In the genomic region with DNA sequence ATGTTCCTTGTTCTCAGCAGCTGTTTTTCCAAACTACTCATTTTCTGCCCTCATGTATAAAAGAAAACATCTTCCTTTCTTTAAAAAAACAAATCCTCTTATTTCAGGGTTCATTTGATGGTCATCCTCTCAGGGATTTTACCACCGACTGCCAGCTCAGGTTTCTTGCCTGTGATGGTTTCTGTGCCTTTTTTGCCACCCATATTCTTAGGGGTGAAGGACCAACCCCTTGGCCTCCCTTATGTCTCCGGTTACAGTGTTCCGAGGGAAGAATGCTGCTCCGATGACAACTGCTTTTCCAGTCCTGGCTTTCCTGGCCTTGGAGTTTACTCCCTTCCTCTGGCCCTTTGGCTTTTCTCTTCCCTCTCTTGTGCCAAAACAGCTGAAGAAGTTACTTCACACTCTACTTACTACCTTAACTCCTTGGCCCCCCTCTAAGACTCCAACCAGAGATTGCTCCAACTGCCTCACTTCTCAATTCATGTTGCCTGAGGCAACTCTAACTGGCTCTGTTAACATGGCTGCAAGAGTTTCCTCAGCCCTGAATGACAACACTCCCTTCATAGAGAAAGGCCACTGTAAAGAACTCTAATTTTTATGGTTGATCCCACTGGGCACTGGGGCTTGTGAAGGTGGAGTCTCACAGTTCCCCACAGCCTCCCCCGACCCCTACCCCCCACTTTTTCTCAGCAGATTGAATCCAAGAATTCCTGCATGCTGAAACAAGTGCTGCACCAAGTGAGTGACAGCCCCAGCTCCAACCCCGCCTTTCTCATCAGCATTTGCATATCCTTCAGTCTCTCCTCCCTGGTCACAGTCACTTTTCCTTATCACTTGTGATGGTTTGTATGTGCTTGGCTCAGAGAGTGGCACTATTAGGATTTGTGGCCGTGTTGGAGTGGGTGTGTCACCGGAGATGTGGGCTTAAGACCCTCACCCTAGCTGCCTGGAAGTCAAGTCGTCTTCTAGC, we compare ENCODE assay signal across 9 mouse cellular contexts. TPM values are rescaled to one million over a fixed set of nuclear protein-coding genes. Genes with fewer than 3 reads are reported as not detected.
A peak's percentile ranks its signal among the peaks of the same experiment; 100 is the strongest.
DNase-seq lines count a peak whose midpoint lies in the region; ATAC-seq and TF ChIP-seq lines count a peak whose summit lies in the region.
"Had no signal": no experiment of that assay in that cellular context is flagged by ENCODE, and none has a peak within 500 bp of the region (broad histone marks: within the 10 kb centered on the region; RNA-seq: fewer than 3 reads in every experiment).

No protein-coding gene starts in this region.

- no peak for TF ChIP-seq CTCF in kidney, postnatal 0 days (IDR thresholded peaks at IDR 0.05; ENCODE audit: low read depth)

- peaks cover 5% of the 10 kb centered on the region; the same call in 1 of the 2 replicates for H3K36me3 ChIP-seq in kidney, postnatal 0 days (ENCODE audit: insufficient read depth, low read length)
- H3K36me3 ChIP-seq in forebrain, embryonic 13.5 days (ENCODE audit: poor library complexity, severe bottlenecking): peaks cover 28% of the 10 kb centered on the region
- peaks cover 42% of the 10 kb centered on the region for H3K36me3 ChIP-seq in liver, embryonic 15.5 days (replicated peaks)

- no peaks in the 10 kb centered on the region for H3K27me3 ChIP-seq in kidney, postnatal 0 days (ENCODE audit: insufficient read depth, low read length)
- H3K27me3 ChIP-seq in forebrain, embryonic 13.5 days: no peaks in the 10 kb centered on the region
- H3K27me3 ChIP-seq in liver, embryonic 15.5 days: no peaks in the 10 kb centered on the region

- no peak for ATAC-seq in kidney, postnatal 0 days (replicated peaks; ENCODE audit: low FRiP score, low read depth)
- no peak for ATAC-seq in forebrain, embryonic 13.5 days
- ATAC-seq in liver, embryonic 15.5 days (ENCODE audit: insufficient read depth): no peak
- no peak for ATAC-seq in megakaryocyte-erythroid progenitor cell, adult 5-6 weeks (replicated peaks; ENCODE audit: low FRiP score, low TSS enrichment, poor library complexity, severe bottlenecking)

- peaks cover 11% of the 10 kb centered on the region; the same call in 1 of the 2 replicates for H3K4me1 ChIP-seq in kidney, postnatal 0 days (replicated peaks; ENCODE audit: insufficient read depth, low read length)
- H3K4me1 ChIP-seq in forebrain, embryonic 13.5 days: peaks cover 31% of the 10 kb centered on the region
- peaks cover 54% of the 10 kb centered on the region for H3K4me1 ChIP-seq in liver, embryonic 15.5 days (replicated peaks)

- H3K9ac ChIP-seq in kidney, postnatal 0 days (ENCODE audit: low read depth, low read length): peak overlapping the region; percentile 38; the same call in 1 of the 2 replicates
- H3K9ac ChIP-seq in forebrain, embryonic 13.5 days: peak overlapping the region; percentile 21
- peak overlapping the region; percentile 28; the same call in 1 of the 2 replicates for H3K9ac ChIP-seq in liver, embryonic 15.5 days

- H3K9me3 ChIP-seq in kidney, postnatal 0 days (replicated peaks; ENCODE audit: low read length): no peaks in the 10 kb centered on the region
- H3K9me3 ChIP-seq in forebrain, embryonic 13.5 days (replicated peaks): no peaks in the 10 kb centered on the region
- H3K9me3 ChIP-seq in liver, embryonic 15.5 days (replicated peaks): no peaks in the 10 kb centered on the region

- DNase-seq in kidney, postnatal 0 days (ENCODE audit: low spot score): peak; percentile 85
- DNase-seq in kidney, adult 18-20 months: no peak
- DNase-seq in adipocyte (ENCODE audit: low spot score): peak; percentile 37
- DNase-seq in left cerebral cortex, adult 9 months (ENCODE audit: low spot score in 2 of 2): no peak
- no peak for DNase-seq in testis, postnatal 10 days (ENCODE audit: low spot score)
- DNase-seq: lung, postnatal 10 days had no signal

- H3K4me3 ChIP-seq in kidney, postnatal 0 days (replicated peaks; ENCODE audit: low read depth, low read length): no peak overlapping the region
- H3K4me3 ChIP-seq in forebrain, embryonic 13.5 days: no peak overlapping the region
- H3K4me3 ChIP-seq in liver, embryonic 15.5 days (replicated peaks): no peak overlapping the region

- peak overlapping the region; percentile 17; the same call in 1 of the 2 replicates for H3K4me2 ChIP-seq in kidney, postnatal 0 days (ENCODE audit: low read length)
- H3K4me2 ChIP-seq in forebrain, embryonic 13.5 days: peak overlapping the region; percentile 8; the same call in 1 of the 2 replicates
- peak overlapping the region; percentile 59 for H3K4me2 ChIP-seq in liver, embryonic 15.5 days

- 31% methylated on average over 9 of the region's 9 CpGs for WGBS in kidney, postnatal 0 days
- WGBS in forebrain, embryonic 13.5 days: 69% methylated on average over 9 of the region's 9 CpGs
- WGBS in liver, embryonic 15.5 days (ENCODE audit: insufficient replicate concordance): 54% methylated on average over 9 of the region's 9 CpGs

- peak overlapping the region; percentile 63 for H3K27ac ChIP-seq in kidney, postnatal 0 days
- H3K27ac ChIP-seq in forebrain, embryonic 13.5 days: no peak overlapping the region; the same call in 1 of the 2 replicates
- peak overlapping the region; percentile 81 for H3K27ac ChIP-seq in liver, embryonic 15.5 days (replicated peaks)

RNA-seq across cellular contexts. Expression of gene Smim4, which starts 3.4 kb away (rescaled TPM):
- polyA plus RNA-seq in kidney, postnatal 0 days (2015; fragmentation: Nextera tagmentation; extraction: Ambion mirVana): 210 and 212 TPM in 2 replicates
- polyA plus RNA-seq in forebrain, embryonic 13.5 days (2015; fragmentation: Nextera tagmentation; extraction: Ambion mirVana): 76.6 and 82.2 TPM in 2 replicates
- polyA plus RNA-seq in liver, embryonic 15.5 days (2015; fragmentation: Nextera tagmentation; extraction: Ambion mirVana): 49.9 and 60.7 TPM in 2 replicates
- 161 and 205 TPM in 2 replicates for total RNA-seq in megakaryocyte-erythroid progenitor cell, adult 5-6 weeks (2014; fragmentation: Nextera tagmentation)
- 56.2 and 61.8 TPM in 2 replicates for total RNA-seq in megakaryocyte-erythroid progenitor cell, adult 5-6 weeks (2017)

RNA-seq across cellular contexts. Expression of gene Nt5dc2, which starts 5.5 kb away (rescaled TPM):
- polyA plus RNA-seq in kidney, postnatal 0 days (2015; fragmentation: Nextera tagmentation; extraction: Ambion mirVana): 201 and 204 TPM in 2 replicates
- 306 and 325 TPM in 2 replicates for polyA plus RNA-seq in forebrain, embryonic 13.5 days (2015; fragmentation: Nextera tagmentation; extraction: Ambion mirVana)
- polyA plus RNA-seq in liver, embryonic 15.5 days (2015; fragmentation: Nextera tagmentation; extraction: Ambion mirVana): 167 and 213 TPM in 2 replicates
- 82.3 and 91.5 TPM in 2 replicates for total RNA-seq in megakaryocyte-erythroid progenitor cell, adult 5-6 weeks (2014; fragmentation: Nextera tagmentation)
- total RNA-seq in megakaryocyte-erythroid progenitor cell, adult 5-6 weeks (2017): 49.2 and 87.0 TPM in 2 replicates

RNA-seq across cellular contexts. Expression of gene Stab1, which starts 43.0 kb away (rescaled TPM):
- 26.4 and 27.8 TPM in 2 replicates for polyA plus RNA-seq in kidney, postnatal 0 days (2015; fragmentation: Nextera tagmentation; extraction: Ambion mirVana)
- 13.5 and 16.3 TPM in 2 replicates for polyA plus RNA-seq in forebrain, embryonic 13.5 days (2015; fragmentation: Nextera tagmentation; extraction: Ambion mirVana)
- polyA plus RNA-seq in liver, embryonic 15.5 days (2015; fragmentation: Nextera tagmentation; extraction: Ambion mirVana): 22.0 and 27.4 TPM in 2 replicates
- total RNA-seq in megakaryocyte-erythroid progenitor cell, adult 5-6 weeks (2014; fragmentation: Nextera tagmentation): 0.20 and 0.37 TPM in 2 replicates
- not detected in 2 replicates for total RNA-seq in megakaryocyte-erythroid progenitor cell, adult 5-6 weeks (2017)

Comparison
In these comparisons a context has a peak if more than half of its experiments do, and no peak if none do; other contexts are left out.
1. DNase-seq: peak in kidney, postnatal 0 days (single experiment) and adipocyte (single experiment); none in kidney, adult 18-20 months (single experiment), left cerebral cortex, adult 9 months (0 of 2) and testis, postnatal 10 days (single experiment).
2. H3K4me2 ChIP-seq: peak in every context shown above with its lines; median percentile 59 in liver, embryonic 15.5 days; 17 in kidney, postnatal 0 days; 8 in forebrain, embryonic 13.5 days.
3. Peak in every context shown above with its lines, with median percentiles within 50 percentile points of each other: H3K9ac ChIP-seq.